Mouse (Mus musculus) hindbrain, embryonic 16.5 days (tissue): ENCODE measurements around the gene Ccdc82. TPM values are rescaled to one million over a fixed set of nuclear protein-coding genes. Genes with fewer than 3 reads are reported as not detected.

Experiments used
- ATAC-seq: fragments of 200-750 bp; cut with Nextera tagmentation; 2 replicates; pipeline ENCODE4 v1.8.0; 2017; ENCODE audit warnings: moderate TSS enrichment, moderate library complexity
- H3K27ac ChIP-seq: fragments of 300-500 bp; sonication (generic); 2 replicates; pipeline ENCODE4 v1.5.1; 2014; ENCODE audit warnings: low read depth, mild to moderate bottlenecking, control low read depth, low read length, moderate library complexity
- H3K27me3 ChIP-seq: fragments of 300-500 bp; sonication (generic); replicated peaks from 2 replicates; pipeline ENCODE4 v1.6.1; 2014; ENCODE audit warnings: low read length; ENCODE audit not compliant: control insufficient read depth, insufficient read depth
- H3K36me3 ChIP-seq: fragments of 300-500 bp; sonication (generic); 2 replicates; pipeline ENCODE4 v1.6.1; 2014; ENCODE audit warnings: mild to moderate bottlenecking, low read length, moderate library complexity, mixed read lengths; ENCODE audit not compliant: control insufficient read depth, insufficient read depth
- H3K4me1 ChIP-seq: fragments of 300-500 bp; sonication (generic); 2 replicates; pipeline ENCODE4 v1.6.1; 2014; ENCODE audit warnings: low read depth, low read length; ENCODE audit not compliant: control insufficient read depth, insufficient read depth
- H3K4me2 ChIP-seq: fragments of 300-500 bp; sonication (generic); 2 replicates; pipeline ENCODE4 v1.6.1; 2014; ENCODE audit warnings: mild to moderate bottlenecking, low read length, control low read depth, moderate library complexity
- H3K4me3 ChIP-seq: fragments of 300-500 bp; sonication (generic); 2 replicates; pipeline ENCODE4 v1.5.1; 2014; ENCODE audit warnings: mild to moderate bottlenecking, low read length, control low read depth, moderate library complexity
- H3K9ac ChIP-seq: fragments of 300-500 bp; sonication (generic); 2 replicates; pipeline ENCODE4 v1.6.1; 2014; ENCODE audit warnings: low read depth, mild to moderate bottlenecking, control low read depth, low read length, moderate library complexity
- H3K9me3 ChIP-seq: fragments of 300-500 bp; sonication (generic); 2 replicates; pipeline ENCODE4 v1.6.1; 2014; ENCODE audit warnings: mild to moderate bottlenecking, low read length, moderate library complexity; ENCODE audit not compliant: control insufficient read depth
- WGBS: fragments of 180-500 bp; shearing (Covaris S2); extraction: QIAGEN DNeasy Blood & Tissue Kit; methylation state at CpG from one replicate; pipeline ENCODE4 v1.1.7; 2014; 5-methylcytosine and 5-hydroxymethylcytosine counted together
- polyA plus RNA-seq: library from polyadenylated mRNA; unstranded; fragments of >200 nt; fragmentation: Nextera tagmentation; extraction: Ambion mirVana; gene quantifications from 2 replicates; pipeline ENCODE4 v1.2.1, GENCODE M21; 2015

Gene Ccdc82
- polyA plus RNA-seq, 1 experiment from 2014 or later = 13.2 TPM

DNA sequence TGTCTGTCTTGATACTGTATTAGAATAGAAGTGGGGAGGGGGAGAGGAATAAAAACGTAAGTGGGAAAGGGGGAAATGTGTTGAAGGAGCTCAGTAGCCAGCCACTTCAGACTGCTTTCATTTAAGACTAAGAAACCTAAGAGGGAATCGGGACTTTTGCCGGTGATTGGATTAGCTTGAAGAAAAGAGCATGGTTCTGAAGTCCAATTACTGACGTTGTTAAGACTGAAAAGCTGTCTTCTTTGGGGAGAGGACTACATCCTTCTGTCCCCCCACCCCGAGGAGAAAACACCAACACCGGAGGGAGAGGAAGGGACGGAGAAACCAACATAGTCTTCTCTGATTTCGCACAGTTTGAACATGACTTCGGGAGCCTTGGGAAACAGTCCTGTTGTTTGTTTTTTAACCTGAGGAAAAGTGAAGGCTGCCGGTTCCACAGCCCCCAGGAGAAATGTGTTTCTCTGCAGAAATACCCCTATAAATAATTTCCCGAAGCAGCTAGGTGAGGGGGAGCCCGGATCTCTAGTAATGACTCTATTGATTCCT lies 50.4 kb downstream of the Ccdc82 start:
- ATAC-seq = no peak
- Histone ChIP-seq H3K4me2 (peak overlapping the region; percentile 93), H3K27me3 (no peaks in the 10 kb centered on the region), H3K9me3 (no peaks in the 10 kb centered on the region), H3K27ac (peak overlapping the region; percentile 49), H3K4me3 (peak overlapping the region; percentile 64), H3K36me3 (no peaks in the 10 kb centered on the region), H3K9ac (peak overlapping the region; percentile 81), H3K4me1 (peaks cover 32% of the 10 kb centered on the region)
- under 1% methylated on average over 12 of the region's 12 CpGs for WGBS

DNA sequence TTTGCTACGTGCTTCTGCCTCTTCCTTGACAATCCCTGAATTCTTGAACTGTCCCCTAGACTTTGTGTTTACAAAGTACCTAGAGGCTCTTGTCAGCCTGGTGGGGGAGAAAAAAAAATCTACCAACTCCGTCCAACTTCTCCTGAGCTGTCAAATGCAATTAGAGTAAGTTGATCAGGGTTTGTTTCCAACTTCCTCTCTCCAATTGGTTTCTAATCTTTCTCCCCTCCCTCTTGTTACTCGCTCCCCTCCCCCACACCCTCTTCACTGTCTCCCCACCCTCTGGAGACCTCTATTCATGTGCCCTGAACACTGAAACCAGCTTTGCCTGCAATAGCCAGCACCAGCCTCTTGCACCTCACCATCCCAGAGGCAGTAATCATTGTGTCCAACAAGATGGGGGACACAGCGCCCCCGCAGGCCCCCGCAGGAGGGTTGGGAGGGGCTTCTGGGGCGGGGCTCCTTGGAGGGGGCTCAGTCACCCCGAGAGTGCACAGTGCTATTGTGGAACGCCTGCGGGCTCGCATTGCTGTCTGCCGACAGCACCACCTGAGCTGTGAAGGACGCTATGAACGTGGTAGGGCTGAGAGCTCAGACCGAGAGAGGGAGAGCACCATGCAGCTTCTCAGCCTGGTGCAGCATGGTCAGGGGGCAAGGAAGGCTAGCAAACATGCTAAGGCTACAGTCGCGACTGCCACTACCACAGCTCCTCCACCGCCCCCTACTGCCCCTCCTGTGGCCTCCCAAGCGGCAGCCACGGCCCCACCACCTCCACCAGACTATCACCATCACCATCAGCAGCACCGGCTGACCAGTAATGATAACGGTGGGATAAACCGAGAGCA lies 51.1 kb downstream of the Ccdc82 start, which contains the start of gene Maml2:
TSS of gene Maml2 (plus strand) at position 290 of the 845 bp plus-strand sequence.
- peak; percentile 83 for ATAC-seq
- H3K4me1 ChIP-seq = peaks cover 35% of the 10 kb centered on the region

DNA sequence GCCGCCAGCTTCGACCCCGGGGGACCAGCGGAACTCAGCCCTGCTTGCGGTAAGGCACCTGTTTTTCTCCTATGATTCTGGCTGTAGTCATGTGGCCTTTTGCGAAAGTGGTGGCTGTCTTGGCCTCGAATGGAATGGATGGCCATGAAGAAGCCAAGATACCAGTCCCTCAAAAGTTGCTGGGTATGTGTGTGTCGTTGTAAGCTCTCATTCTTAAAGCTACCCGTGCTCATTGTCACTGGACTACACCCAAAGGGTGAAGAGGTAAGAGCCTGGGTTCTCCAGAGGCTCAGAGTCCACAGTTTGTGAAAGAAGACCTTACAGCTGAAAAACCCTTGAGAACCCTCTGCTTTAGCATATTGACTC lies 51.7 kb downstream of the Ccdc82 start:
- 20% methylated on average over 9 of the region's 9 CpGs for WGBS
- peak overlapping the region; percentile 64 for H3K4me3 ChIP-seq
- no peaks in the 10 kb centered on the region for H3K27me3 ChIP-seq
- H3K9ac ChIP-seq = peak overlapping the region; percentile 81
- no peaks in the 10 kb centered on the region for H3K9me3 ChIP-seq
- H3K4me1 ChIP-seq = peaks cover 38% of the 10 kb centered on the region
- peak overlapping the region; percentile 93 for H3K4me2 ChIP-seq
- no peak overlapping the region for H3K27ac ChIP-seq
- no peaks in the 10 kb centered on the region for H3K36me3 ChIP-seq
- ATAC-seq = no peak

More for the DNA sequence above, 51.1 kb downstream of the Ccdc82 start, which contains the start of gene Maml2:
- under 1% methylated on average over 23 of the region's 23 CpGs for WGBS
- Histone ChIP-seq H3K36me3 (no peaks in the 10 kb centered on the region), H3K27ac (peak within 1 kb of the TSS; percentile 49), H3K4me2 (peak within 1 kb of the TSS; percentile 93), H3K27me3 (no peaks in the 10 kb centered on the region), H3K9ac (peak within 1 kb of the TSS; percentile 81), H3K4me3 (peak within 1 kb of the TSS; percentile 64), H3K9me3 (no peaks in the 10 kb centered on the region)

DNA sequence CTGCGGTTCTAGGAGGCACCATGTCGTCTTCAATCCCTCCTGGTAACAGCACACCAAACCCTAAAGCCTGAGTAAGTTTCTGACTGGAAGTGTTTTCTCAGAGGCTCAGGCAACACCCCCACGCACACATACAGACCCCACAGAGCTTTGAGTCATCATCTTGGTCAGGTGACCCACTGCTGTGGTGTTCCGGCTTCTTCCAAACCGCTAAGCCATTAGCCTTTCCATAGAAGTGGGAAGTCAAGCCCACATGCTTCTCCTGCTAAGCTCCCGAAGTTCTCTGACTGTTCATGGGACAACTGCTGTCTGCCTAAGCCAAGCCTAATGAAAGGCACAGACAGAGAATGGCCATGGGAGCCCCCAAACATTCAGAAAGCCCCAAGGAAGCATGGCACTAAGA lies 52.4 kb downstream of the Ccdc82 start:
- WGBS = 60% methylated on average over 6 of the region's 6 CpGs
- Histone ChIP-seq H3K9me3 (no peaks in the 10 kb centered on the region), H3K27ac (peak overlapping the region; percentile 15), H3K4me2 (peak overlapping the region; percentile 93), H3K36me3 (no peaks in the 10 kb centered on the region), H3K4me3 (peak overlapping the region; percentile 64), H3K27me3 (no peaks in the 10 kb centered on the region), H3K9ac (peak overlapping the region; percentile 81; the same call in 1 of the 2 replicates), H3K4me1 (peaks cover 45% of the 10 kb centered on the region)
- no peak for ATAC-seq

DNA sequence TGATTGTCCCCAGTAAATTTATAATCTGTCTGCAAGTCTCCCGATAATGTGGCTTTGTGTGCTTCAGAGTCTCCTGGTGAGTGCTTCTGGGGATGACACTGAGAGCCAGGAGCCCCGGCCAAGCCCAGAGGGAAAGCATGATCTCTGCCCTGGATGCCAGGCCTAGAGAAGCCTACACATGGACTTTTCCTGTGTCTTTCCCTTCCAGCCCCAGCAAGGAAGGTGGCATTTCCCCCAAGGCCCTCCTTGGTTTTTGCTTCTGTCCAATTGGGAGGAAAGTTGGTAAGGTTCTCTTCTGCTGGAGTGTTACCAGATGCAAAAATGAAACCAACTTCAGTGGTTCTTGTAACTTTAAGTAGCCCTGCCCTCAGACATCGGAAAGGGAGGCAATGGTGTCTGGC lies 53.3 kb downstream of the Ccdc82 start:
- no peak for ATAC-seq
- peak overlapping the region; percentile 64 for H3K4me3 ChIP-seq
- no peaks in the 10 kb centered on the region for H3K9me3 ChIP-seq
- H3K36me3 ChIP-seq = no peaks in the 10 kb centered on the region
- no peaks in the 10 kb centered on the region for H3K27me3 ChIP-seq
- H3K9ac ChIP-seq = peak overlapping the region; percentile 42; the same call in 1 of the 2 replicates
- H3K4me2 ChIP-seq = peak overlapping the region; percentile 93
- 26% methylated on average over 3 of the region's 3 CpGs for WGBS
- H3K27ac ChIP-seq = peak overlapping the region; percentile 15
- H3K4me1 ChIP-seq = peaks cover 46% of the 10 kb centered on the region

DNA sequence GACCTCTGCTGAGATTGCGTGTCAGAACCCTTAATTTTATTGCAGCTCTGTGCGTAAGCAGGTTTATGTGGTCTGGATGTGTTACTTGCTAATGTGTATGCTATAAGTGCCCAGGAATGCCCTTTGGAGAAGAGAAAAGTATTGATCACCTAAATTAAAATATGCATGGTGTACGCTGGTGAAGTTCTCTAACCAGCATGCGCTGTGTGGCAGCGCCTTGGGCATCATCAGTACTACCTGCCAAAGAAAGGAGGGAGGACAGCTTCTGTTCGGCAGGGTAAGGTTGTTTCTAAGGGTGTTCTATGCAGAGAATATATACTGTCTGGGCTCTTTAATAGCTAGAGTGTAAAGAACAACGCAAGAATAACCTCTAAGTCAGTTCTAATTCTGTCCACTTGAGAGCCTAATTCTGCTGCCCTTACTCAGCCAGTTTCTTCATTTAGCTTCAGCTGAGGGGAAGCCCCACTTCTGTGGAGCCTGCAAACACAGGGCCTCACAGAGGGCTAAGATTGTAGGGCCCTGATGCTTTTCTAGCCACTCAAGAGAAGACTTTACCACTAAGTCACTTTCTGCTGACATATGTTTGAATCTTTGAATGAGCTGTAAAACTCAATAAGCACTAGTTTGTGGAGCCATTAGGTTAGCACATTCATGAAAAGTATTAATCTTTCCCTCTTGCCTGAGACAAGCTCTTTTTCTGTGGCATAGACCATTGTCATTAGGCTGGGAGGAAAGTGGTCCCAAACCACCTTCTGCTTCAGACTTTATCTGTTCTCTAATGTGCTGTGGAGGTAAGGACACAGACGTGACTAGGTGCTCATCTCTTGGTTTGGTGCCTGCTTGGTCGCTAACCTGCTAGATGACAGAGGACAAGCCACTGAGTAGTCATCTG lies 54.4 kb downstream of the Ccdc82 start:
- H3K36me3 ChIP-seq = no peaks in the 10 kb centered on the region
- no peak for ATAC-seq
- H3K4me1 ChIP-seq = peaks cover 46% of the 10 kb centered on the region
- WGBS = 47% methylated on average over 9 of the region's 9 CpGs
- peak overlapping the region; percentile 64 for H3K4me3 ChIP-seq
- H3K27ac ChIP-seq = peak overlapping the region; percentile 3
- H3K4me2 ChIP-seq = peak overlapping the region; percentile 93
- peak overlapping the region; percentile 29; the same call in 1 of the 2 replicates for H3K9ac ChIP-seq
- no peaks in the 10 kb centered on the region for H3K27me3 ChIP-seq
- no peaks in the 10 kb centered on the region for H3K9me3 ChIP-seq

DNA sequence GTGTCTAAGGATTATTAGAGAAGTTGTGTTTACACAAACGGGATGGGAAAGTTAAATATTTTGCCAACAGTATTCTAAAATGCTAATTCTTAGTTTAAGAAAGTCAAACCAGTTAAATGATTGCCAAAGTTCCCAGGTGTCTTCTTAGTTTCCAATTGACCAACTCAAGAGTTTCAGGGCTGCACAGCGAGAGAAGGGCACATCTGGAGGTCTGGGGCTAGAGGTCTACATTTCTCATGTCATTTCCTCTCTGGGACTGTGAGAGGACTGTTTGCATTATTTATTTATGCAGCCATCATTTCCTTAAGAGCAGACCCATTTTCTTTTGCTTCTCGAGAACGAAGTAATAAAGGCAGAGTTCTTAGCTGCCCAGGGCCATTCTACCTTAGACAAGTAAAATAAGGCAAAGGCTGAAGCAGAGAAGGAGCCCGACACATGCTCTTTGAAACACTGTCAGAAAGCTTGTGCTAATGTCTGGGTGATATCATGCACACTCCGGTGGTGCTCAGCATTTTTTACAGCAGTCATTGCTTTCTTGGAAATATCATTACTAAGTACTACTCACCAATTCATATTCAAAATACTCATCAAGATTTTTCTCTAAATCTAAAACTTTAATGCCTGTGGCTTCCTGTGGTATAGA lies 55.5 kb downstream of the Ccdc82 start:
- H3K9ac ChIP-seq = no peak overlapping the region
- H3K27me3 ChIP-seq = no peaks in the 10 kb centered on the region
- ATAC-seq = no peak
- peaks cover 49% of the 10 kb centered on the region for H3K4me1 ChIP-seq
- no peak overlapping the region for H3K27ac ChIP-seq
- no peaks in the 10 kb centered on the region for H3K36me3 ChIP-seq
- H3K9me3 ChIP-seq = no peaks in the 10 kb centered on the region
- WGBS = 39% methylated on average over 6 of the region's 6 CpGs
- H3K4me2 ChIP-seq = peak overlapping the region; percentile 93
- no peak overlapping the region for H3K4me3 ChIP-seq

DNA sequence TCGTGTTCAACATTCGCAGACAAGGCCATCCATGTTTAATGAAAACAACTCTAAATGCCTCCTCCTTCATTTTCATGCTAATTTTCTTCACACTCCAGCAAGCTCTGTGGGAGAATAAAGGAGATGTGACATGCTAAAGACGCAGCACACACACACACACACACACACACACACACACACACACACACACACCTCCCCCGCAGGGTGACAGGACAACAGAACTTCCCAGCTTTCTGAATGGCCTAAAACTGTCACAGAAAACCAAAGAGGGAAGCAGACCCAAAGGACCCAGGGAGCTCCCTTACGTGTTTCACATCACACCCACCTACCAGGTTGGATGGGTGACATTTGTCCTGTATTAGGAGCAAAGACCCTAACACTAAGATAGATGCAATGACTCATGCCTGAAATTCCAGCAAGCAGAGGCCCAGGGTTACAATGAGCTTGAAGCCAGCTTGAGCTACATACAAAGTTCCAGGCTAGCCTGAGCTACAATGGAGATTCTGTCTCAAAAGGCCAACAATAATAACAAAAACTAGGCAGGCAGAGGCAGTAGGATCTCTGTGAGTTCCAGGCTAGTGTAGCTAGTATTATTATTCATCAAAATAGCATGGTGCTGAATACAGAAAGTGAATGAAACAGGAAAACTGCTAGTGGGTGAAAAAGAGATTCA lies 56.5 kb downstream of the Ccdc82 start:
- Histone ChIP-seq H3K27me3 (no peaks in the 10 kb centered on the region), H3K9me3 (no peaks in the 10 kb centered on the region), H3K27ac (no peak overlapping the region), H3K36me3 (no peaks in the 10 kb centered on the region), H3K9ac (no peak overlapping the region), H3K4me1 (peaks cover 51% of the 10 kb centered on the region), H3K4me3 (no peak overlapping the region), H3K4me2 (no peak overlapping the region)
- no peak for ATAC-seq
- 20% methylated on average over 5 of the region's 5 CpGs for WGBS
